Mouse (Mus musculus) lung, postnatal 0 days (tissue): ENCODE results near the gene Btg2.

ENCODE experiments used
- CTCF ChIP-seq: IDR thresholded peaks from 2 replicates; pipeline ENCODE4 v1.5.1; 2016; ENCODE audit warnings: antibody characterized with exemption, mild to moderate bottlenecking
- EP300 ChIP-seq: IDR thresholded peaks from 2 replicates; pipeline ENCODE4 v1.6.1; 2016; ENCODE audit warnings: antibody characterized with exemption, mild to moderate bottlenecking, control low read depth

DNA sequence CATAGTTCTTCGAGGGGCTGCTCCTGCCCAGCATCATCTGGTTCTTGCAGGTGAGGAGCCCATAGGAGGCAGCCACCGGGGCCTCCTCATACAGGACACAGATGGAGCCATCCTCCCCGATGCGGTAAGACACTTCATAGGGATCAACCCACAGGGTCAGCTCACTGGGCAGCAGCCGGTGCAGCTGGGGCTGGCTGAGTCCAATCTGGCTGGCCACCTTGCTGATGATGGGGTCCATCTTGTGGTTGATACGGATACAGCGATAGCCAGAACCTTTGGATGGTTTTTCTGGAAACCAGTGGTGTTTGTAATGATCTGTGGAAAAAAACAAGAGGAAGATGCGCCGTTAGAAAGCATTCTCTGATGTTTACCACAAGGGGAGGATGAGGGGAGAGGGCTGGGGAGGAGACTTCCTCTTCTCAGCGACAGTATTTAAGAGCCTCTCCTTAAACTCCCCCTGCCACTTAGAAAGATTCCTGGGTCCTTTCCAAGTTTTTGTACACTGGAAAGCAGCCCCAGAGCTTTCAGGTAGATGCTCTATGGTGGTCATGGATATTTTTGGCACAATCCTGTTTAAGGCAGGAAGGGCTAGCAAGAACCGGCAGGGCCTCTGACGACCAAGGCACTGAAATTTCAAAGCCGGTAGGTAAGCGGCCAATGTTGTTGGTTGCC is 1.4 kb downstream of the Btg2 start:
- TF ChIP-seq CTCF, result peak; percentile 63
- peak; percentile 57 for TF ChIP-seq EP300
